Mouse (Mus musculus): Measurements from ENCODE around the gene Opcml.

Opcml gene

DNA sequence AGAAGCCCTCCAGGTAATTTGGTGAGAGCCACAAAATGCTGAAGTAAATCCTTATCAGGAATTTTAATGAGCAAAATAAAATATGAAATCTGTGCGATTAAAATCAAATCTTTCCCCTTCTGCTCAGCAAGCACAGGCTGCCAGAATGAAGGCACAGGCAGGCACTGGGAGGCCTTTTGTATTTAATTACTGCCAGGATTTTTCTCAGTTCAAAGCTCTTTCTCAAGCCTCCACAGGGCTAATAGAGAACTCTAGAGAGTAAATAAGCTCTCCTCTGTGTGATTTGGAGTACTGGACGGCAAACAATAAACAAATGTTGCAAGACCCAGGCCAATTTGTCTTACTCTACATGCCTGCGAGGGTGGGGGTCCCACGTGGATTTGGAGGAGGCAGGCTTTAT is 208.2 kb downstream of the Opcml start:
- DNase-seq (ENCODE audit: low read depth, low spot score): no peak

DNA sequence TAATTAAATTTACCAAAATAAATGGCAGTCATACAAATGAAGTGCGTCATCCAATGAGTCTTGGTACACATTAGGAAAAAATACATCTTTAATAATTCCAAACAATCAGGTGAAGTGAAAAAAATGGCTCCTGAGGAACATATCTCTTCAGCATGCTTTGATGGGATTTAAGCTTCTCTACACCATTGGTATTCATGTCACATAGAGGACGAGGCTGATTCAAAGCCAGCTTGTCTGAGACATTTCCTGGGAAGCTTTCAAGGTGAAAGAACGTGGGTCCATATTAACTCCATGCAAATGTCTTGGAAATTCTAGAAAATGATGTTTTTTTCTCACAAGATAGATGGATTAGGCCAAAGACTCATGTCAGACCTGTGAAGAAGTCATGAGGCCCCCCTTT is 212.6 kb downstream of the Opcml start:
- no peak for DNase-seq (ENCODE audit: low read depth, low spot score)

DNA sequence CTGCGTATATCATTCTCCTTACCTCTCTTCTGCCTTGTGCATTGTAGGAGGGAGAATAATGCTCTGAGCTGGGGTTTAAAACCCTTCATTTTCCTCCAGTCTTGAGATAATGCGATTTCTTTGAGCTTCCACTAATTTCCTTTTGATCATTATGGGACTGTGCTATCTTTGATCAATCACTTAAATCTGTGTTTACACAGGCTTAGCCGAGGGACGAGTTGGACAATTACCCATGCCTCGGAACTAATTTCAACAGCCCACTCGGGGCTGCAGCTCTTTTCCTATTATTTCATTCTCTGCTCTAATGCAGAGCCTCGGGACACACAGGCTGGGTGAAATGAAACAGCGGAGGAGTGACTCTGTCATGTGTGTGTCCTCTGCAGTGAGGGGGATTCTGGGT is 220.9 kb downstream of the Opcml start:
- DNase-seq (ENCODE audit: low read depth, low spot score): no peak

DNA sequence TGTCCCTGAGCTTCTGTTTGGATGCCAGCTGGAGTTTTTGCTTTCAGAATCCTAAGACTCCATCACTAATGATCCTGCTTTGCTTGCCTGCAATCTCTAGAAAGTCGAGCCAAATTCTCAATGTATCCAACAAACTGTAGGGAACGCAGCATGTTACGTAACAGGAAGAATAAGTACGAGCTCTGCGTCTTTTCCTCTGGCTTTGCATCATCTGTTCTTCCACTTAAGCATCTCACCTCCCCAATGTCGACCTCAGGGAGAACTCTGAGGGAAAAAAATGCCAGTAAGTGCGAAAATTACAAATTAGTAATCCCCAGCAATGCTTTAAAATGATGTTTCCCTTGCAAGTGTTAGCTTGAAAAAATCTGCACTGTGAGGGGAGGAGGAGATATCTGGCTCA is 222.1 kb downstream of the Opcml start:
- no peak for DNase-seq (ENCODE audit: low read depth, low spot score)

DNA sequence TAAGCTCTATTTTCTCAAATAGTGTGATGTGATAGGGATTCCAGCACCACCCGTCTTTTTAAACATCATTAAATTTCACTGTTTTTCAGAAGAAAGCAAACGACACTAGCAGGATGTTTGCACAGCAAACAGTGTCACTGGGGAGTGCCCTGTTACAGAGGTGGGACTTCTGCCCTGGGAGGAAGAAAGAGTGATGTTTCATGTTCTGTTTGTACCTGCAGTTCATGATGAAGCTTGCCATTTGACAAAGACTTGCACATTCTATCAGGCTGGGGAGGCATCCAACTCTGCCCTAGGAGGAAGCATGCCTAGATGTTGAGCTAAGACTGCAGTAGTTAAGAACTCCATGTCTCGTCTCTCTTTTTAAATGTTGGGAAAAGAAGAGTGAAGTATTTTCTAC is 222.6 kb downstream of the Opcml start:
- no peak for DNase-seq (ENCODE audit: low read depth, low spot score)

DNA sequence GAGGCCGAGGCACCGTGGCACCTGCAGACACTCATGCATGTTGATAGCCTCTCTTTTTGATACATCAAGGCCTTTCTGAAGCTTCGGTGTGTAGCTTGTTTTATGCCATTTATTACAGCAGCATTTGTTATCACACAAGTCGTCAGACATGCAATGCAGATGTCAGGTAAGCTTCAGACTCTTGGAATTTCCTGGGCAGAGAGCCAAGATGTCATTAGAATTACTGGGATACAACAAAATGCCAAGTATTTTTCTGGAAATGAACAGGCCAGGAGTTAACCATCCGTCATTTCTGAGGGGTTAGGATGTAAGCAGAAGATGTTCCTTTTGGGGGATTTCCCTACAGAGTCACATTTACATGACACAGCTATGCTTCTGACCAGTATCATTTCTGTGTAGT is 237.6 kb downstream of the Opcml start:
- DNase-seq (ENCODE audit: low read depth, low spot score): peak; percentile 43

DNA sequence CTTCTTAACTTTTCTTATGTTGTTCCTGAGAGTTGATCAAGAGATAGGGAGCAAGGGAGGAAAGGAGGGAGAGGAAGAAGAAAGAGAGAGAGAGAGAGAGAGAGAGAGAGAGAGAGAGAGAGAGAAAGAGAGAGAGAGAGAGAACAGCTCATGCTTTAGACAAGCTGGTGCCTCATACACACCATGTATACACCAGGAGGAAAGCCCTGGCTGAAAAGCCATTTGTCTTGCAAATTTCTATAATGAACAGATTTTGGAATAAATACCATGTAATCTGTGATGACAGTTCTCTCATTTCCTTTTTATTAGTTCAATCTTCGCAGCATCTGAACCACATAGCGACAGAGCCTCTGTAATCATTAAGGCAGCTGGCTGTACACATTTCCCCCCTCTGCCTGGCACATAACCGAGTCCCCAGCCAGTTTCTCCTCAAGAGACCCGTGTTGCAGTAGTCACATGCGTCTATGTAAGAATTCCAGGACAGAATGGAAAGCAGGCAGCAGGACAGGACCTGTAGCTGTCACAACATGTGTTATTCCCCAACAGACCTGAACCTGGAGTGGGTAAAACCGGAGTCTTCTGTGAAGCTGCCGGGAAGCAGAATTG is 238.3 kb downstream of the Opcml start:
- peak; percentile 4 for DNase-seq (ENCODE audit: low read depth, low spot score)

DNA sequence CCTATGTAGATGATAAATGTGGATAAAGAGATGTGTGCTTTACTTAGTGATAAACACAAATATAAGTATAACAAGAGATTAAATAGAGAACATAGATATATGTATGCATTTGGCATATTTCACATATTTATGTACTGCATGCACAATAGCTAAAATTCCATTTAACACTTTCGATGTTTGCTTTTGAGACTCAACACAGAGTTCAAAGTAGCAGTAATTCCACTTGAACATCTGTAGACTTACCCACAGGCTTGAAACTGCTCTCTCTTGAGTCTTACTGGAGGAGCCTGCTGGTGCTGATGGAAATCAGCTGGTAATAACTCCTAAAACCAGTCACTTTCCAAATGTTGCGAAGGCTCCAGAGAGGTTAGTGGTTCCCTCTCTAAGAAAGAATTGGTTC is 258.6 kb downstream of the Opcml start:
- DNase-seq (ENCODE audit: low read depth, low spot score): no peak

DNA sequence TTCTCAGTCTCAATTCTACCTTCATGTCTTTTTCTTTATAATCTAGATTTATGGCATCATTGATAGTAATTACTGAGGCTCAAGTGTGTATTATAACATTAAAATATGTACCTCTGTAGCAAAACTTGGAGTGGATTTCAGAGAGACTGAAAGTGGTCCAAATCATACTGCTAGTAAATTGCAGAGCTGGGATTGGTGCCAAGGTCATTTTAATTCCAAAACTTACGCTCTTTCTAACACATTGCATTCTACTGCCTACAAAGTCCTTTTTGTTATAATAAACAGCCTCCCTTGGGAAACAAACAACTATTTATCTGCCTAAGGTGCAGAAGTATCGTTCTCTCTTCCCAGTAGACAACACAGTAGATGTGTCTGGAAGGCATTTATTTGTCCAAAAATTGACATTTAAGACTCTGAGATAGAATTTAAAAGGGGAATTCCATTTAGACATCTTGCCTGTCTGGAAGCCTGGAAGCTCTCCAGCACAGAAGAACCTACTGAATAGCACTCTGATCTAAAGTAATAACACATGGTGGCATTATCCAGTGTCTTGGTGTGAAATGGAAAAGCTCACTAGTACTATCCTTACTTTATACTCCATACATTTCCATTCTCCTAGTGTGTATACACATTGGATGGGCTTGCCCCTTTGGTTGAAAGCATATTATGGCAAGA is 266.7 kb downstream of the Opcml start:
- no peak for DNase-seq (ENCODE audit: low read depth, low spot score)

DNA sequence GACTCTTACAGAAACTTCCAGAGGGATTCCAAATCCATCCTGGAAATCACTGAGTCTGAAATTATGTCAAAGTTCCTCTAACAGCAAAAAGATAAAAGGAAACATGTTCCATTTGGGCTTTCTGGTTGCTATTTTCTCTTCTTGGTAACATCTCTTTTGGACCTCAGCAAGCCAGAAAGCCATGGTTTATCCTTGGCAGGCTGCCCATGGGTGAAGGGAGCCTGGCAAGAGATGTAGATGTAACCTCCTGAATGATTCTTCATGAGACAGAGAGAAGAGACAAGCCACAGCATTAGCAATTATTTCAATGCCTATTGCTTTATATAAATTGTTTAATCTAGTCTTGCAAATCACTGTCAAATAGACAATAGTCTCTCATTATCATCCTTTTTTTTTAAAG is 274.6 kb downstream of the Opcml start:
- DNase-seq (ENCODE audit: low read depth, low spot score): no peak

DNA sequence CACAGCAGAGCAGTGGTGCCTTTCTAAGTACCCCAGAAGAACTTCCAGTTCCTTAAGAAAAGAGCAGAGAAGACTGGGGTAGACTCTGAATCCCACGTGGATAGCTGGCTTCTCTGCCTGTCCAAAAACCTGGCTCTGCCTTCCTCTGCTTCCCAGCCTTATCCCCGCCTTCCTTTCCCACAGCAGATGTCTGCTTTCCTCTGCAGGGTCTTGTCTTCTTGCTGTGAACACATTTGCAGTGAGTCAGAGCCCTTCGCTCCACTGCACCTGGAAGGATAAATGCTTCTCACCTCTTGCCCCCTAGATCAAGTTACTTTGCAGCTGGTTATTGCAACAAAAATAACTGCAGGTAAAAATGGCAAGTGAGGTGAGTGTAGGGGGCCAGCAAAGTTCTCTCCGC is 290.1 kb downstream of the Opcml start:
- peak; percentile 8 for DNase-seq (ENCODE audit: low read depth, low spot score)

DNA sequence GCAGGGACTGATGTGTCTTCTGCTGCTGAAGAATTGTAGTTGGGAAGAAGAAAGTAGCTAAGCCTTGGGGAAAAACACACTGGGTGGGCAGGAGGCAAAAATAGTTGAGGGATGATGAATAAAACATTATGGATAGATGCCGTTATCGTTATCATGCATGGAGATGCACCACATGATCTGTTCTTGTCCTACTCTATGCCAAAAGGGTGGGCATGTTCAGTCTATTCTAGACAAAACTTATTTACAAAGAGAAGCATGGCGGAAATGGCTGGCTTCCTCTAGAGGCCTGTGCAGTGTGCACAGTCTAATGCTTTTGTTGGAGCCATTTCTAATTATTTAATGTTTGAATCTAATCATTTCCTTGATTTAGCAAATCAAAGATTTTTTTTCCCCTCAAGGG is 293.2 kb downstream of the Opcml start:
- no peak for DNase-seq (ENCODE audit: low read depth, low spot score)

DNA sequence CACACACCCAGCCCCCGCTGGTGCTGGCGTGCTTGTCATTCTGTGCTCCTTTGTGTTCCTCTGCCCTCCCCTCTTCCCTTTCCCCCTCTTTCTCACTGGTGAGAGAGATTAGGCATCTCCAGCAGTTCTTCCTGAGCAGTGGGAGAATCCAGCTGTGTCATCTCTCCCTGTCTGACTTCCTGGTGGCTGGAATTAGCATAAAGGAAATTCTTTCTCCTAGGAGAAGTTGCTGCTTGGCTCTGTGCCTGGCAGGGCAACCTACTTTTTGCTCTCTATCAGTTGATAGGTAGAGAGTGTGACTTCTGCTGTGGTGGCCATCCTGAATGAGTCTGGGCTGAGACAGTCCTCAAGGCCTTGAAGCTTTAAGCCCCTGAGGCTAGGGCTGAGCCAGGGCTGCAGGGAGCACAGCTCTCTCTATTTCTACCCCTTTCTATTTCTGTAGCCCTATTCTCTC is 293.7 kb downstream of the Opcml start:
- no peak for DNase-seq (ENCODE audit: low read depth, low spot score)

DNA sequence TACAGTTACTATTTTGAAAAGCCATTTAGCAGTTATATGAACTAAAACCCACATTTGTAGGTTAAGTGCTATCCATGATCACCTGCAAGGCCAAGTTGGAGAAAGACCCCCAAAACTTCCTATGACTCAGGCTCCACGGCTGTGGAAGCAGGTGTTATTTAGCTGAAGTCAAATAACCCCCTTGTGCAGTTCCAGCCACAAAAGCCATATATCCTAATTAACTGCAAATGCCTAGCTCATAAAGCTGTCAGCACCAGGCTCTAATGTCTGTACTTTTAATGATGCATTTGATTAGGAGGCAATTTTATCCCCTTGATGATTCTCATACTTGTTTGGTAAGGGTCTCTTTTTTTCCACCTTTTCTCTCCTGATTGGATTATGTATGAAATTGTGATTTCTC is 300.8 kb downstream of the Opcml start:
- peak; percentile 83 for DNase-seq (ENCODE audit: low read depth, low spot score)

DNA sequence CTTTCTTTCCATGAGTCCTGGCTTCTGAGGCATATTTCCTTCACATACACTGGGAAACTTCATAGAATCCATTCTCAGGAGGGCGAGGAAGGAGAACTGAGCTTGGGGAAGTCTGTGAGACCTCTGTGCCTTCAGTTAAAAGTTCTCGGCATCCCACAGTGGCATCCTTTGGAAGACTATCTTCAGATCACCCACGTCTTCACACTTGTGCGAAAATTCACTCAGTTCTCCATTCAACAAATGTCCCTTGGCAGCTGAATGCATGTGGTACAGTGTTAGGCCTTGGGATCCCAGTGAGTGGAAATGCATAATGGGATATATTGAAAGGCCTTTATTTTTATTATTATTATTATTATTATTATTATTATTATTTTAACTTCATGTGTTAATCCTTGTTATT is 304.1 kb downstream of the Opcml start:
- no peak for DNase-seq (ENCODE audit: low read depth, low spot score)

DNA sequence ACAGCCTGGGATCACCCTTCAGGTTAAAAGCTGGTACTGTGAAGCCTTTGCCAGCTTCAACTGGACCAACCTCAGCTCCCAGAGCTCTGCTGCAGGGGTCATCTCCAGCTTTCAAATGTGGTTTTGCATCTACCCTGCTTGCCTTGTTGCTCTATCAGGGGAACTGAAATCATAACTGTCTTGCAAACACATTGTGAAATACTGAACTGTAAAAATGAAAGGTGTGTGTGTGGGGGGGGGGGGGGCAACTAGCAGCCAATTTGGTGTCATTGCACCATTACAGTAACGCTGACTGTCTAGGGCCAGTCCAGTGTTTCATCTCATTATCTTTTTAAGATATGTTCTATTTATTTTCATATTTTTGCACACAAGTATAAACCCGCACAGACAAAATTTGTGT is 305.6 kb downstream of the Opcml start:
- no peak for DNase-seq (ENCODE audit: low read depth, low spot score)

DNA sequence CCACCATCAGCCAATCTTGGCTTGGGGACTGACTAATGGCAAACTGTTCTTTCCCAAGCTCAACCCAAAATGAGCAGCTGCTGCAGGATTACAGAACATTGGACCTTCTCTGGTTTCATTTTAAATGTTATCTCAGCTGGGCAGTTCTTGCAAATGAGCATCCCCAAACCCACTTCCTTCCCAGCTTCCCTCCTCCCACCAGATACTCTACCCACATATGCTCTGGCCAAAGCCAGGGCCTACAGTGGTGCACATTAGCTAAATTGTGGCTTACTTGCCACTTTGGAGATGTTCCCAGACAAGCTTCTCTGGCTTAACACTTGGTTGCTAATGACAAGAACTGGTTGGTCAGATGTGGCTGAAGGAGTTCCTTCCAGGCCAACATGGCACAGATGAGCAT is 311.4 kb downstream of the Opcml start:
- no peak for DNase-seq (ENCODE audit: low read depth, low spot score)

DNA sequence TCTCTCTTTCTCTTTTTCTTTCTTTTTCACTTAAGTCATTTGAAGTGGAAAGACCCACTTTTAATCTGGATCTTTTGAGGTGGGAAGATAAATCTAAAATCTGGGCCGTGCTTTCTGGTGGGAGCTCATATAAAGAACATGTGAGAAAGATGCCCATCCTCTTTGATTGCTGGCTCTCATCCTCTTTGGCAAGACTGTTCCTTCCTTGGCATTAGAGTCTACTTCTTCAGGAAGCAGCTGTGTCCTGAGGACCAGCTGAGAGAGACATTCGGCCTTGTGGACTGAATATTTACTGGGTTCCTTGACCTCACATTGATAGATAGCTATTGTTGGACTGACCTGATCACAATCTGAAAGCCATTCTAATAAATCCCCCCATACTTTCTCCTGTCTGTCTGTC is 331.3 kb downstream of the Opcml start:
- no peak for DNase-seq (ENCODE audit: low read depth, low spot score)

DNA sequence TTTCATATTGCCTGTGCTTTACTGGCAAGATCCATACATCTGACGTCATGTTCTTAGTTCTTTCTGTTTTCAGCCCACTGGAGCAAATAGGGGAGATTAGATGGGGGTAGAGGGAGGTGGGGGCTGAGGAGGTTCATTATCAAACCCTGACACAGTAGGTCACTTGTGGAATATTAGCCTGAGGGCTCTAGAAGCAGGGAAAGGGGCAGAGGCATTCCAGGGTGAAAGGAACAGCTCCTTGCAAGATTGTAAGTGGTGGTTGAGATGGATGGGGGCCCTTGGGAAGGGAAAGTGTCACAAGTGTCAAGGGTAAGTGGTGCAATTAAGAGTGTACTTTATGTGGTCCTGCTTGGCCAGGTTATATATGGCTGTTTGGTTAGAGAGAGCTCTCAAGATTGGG is 338.2 kb downstream of the Opcml start:
- DNase-seq (ENCODE audit: low read depth, low spot score): no peak

DNA sequence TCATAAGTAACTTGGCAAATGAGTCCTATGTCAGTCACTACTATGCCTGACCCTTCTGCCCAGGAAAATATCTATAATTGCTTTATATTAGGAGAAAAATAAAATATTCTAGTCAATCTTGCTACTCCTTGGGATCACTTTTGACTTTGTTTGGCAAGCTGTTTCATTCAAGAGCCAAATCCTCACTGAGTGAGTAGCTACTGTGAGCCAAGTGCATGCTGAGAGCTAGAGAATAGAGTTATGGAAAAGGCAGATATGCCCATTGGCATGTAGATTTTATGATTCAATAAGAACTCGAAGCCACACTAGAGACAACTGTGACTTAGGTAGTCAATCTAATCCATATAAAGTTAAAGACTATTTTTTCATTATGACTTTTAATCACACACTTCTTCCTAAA is 340.9 kb downstream of the Opcml start:
- DNase-seq (ENCODE audit: low read depth, low spot score): no peak

DNA sequence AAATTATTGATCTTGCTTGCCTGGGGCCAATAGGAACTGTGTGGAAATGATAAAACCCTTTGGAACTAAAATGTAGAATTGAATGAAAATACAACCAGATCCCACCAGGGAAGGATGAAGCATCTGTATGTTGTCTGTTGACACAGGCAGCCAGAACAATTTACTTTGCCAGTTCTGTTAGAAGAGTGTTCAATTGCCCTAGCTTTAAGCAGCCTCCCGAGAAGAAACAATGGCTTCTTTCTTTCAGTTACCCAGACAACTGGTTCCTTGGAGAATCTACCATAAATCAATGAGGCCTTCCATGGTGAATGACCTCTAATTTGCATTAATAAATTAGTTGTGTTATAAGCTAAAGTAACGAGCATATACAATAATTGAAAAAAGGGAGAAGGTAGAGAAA is 346.0 kb downstream of the Opcml start:
- no peak for DNase-seq (ENCODE audit: low read depth, low spot score)

DNA sequence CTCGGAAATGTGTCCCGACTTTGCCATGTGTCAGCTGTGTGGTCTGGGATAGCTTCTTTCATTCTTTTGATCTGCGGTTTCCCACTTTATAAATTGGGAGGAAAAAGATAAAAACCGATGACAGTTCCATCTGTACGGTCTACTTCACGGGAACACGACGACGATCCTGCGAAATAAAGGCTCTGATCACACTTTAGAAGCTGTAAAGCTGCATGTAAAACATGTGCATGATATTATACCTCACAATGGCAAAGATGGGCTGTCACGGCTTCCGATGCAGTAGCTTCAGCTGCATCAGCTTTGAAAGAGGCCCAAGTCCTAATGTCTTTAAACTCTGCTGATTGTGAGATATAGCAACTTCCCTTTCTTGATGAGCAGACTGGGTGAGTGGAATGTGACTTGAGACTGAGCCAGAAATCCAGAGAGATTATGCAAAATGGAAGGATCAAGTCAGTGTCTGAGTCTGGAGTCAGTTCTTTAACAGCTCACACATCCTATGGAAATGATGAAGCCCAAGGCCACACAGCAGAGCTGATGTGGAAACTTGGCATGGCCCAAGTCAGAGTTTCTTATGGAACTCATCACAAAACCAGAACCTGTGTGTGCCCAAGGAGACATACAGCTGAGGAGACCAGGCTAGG is 349.5 kb downstream of the Opcml start:
- DNase-seq (ENCODE audit: low read depth, low spot score): no peak

DNA sequence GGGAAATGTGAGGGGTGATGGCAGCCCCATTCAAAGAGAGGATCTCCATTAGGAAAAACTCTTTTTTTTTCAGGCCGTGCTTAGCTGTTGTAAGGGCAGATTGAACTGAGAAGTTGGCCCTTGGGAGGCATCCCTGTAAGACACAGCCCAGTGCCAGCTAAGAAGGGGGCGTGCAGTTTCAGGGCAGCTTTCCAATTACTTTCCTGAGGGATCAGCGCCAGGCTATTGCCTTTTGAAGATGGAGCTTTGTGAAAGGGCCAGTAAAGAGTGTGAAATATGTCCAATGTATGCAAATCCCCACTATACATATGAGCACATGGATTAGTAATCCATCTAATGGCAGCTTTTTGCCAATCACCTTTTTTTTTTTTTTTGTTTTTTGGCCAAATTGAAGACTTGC is 358.9 kb downstream of the Opcml start:
- no peak for DNase-seq (ENCODE audit: low read depth, low spot score)

All from forelimb bud, embryonic 11.5 days (tissue).